Mouse (Mus musculus): Measurements from ENCODE around the gene Gpr39. TPM values are rescaled to one million over a fixed set of nuclear protein-coding genes. Genes with fewer than 3 reads are reported as not detected.
A peak's percentile ranks its signal among the peaks of the same experiment; 100 is the strongest.

Gpr39 gene
- total and polyA plus RNA-seq, 3 experiments = 0.18 to 1.4 (median 0.47) TPM

DNA sequence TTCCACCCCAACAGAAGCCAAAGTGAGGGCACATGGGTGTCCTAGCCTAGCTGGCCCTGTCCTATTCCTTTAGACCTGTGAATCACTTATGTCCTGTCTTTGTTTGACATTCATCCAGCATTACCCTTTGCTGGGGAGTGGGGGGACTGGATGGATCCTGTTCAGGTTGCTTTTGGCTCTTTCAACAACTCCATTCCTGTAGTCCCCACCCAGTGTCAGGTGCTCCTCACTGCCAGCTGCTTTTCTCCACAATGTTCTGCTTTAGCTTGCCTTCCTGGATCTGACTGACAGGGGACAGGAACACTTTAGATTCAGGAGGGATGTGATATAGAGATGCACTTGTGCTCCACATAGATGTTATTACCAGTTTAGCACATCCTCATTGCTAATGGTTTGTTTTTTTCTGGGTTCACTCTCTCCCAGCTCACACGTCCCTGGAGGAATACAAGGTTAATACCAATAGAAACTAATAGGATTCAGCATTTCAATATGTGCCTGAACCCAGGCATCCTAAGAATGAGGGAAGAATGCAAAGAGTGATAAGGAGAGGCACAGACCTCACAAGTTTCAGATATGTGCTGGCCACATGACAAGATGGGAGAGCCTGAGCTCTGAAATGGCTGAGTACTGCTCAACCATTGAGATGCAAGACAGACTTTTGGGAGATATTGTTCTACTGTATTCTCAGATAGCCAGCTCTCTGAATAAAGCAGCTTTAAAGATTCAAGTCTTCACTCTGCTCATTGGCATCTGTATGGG is 23.8 kb upstream of the Gpr39 start:
- Histone ChIP-seq H3K4me3 (no peak overlapping the region), H3K4me1 (ENCODE audit: control insufficient read depth, insufficient read depth, low read length) (no peaks in the 10 kb centered on the region; the same call in 1 of the 2 replicates), H3K36me3 (ENCODE audit: control insufficient read depth, insufficient read depth, low read length) (peaks cover 3% of the 10 kb centered on the region; the same call in 1 of the 2 replicates), H3K79me2 (replicated peaks; ENCODE audit: control insufficient read depth, insufficient read depth, low read length) (no peaks in the 10 kb centered on the region), H3K9ac (ENCODE audit: low read depth, low read length) (no peak overlapping the region), H3K27ac (peak overlapping the region; percentile 6; the same call in 1 of the 2 replicates), H3K27me3 (ENCODE audit: control insufficient read depth, insufficient read depth, low read length) (no peaks in the 10 kb centered on the region)
- 64% methylated on average over 1 of the region's 1 CpGs for WGBS
- intact Hi-C loops (cut with DNase I) = no loop called here
- no peak for DNase-seq
- TF ChIP-seq POLR2A (IDR thresholded peaks at IDR 0.05; ENCODE audit: insufficient read depth, low read depth, low read length) (no peak), EP300 (IDR thresholded peaks at IDR 0.05; ENCODE audit: insufficient read depth, low read depth, low read length) (no peak), CTCF (IDR thresholded peaks at IDR 0.05) (no peak)

- no peak overlapping the region for H3K4me3 ChIP-seq
- TF ChIP-seq POLR2A (IDR thresholded peaks at IDR 0.05; ENCODE audit: insufficient read depth, low read depth, low read length) (no peak), EP300 (IDR thresholded peaks at IDR 0.05; ENCODE audit: insufficient read depth, low read depth, low read length) (no peak)
- intact Hi-C loops (cut with DNase I) = no loop called here
Observed at GRCm38 (mm10) chr1:125657416-125657815, 19.4 kb upstream of the Gpr39 start.

GRCm38 (mm10) chr1:125660151-125660550 is 16.6 kb upstream of the Gpr39 start:
- Histone ChIP-seq H3K4me3 (no peak overlapping the region), H3K79me2 (replicated peaks; ENCODE audit: control insufficient read depth, insufficient read depth, low read length) (no peaks in the 10 kb centered on the region), H3K9ac (ENCODE audit: low read depth, low read length) (no peak overlapping the region), H3K27me3 (ENCODE audit: control insufficient read depth, insufficient read depth, low read length) (no peaks in the 10 kb centered on the region), H3K4me1 (ENCODE audit: control insufficient read depth, insufficient read depth, low read length) (peaks cover 6% of the 10 kb centered on the region), H3K27ac (no peak overlapping the region), H3K36me3 (ENCODE audit: control insufficient read depth, insufficient read depth, low read length) (peaks cover 4% of the 10 kb centered on the region; the same call in 1 of the 2 replicates)
- DNase-seq = peak in 1 of 2 experiments; percentile 28
- intact Hi-C loops (cut with DNase I) = loop anchor here (5.0 to 10.0 kb wide), 2 partner anchors 42 to 135 kb away; no protein-coding TSS in a partner anchor
- 70% methylated on average over 4 of the region's 4 CpGs for WGBS
- no peak for TF ChIP-seq POLR2A (IDR thresholded peaks at IDR 0.05; ENCODE audit: insufficient read depth, low read depth, low read length)
- TF ChIP-seq CTCF (IDR thresholded peaks at IDR 0.05) = no peak
- TF ChIP-seq EP300 (IDR thresholded peaks at IDR 0.05; ENCODE audit: insufficient read depth, low read depth, low read length) = no peak

More at GRCm38 (mm10) chr1:125657416-125657815, 19.4 kb upstream of the Gpr39 start:
- DNase-seq = no peak
- Histone ChIP-seq H3K27me3 (ENCODE audit: control insufficient read depth, insufficient read depth, low read length) (no peaks in the 10 kb centered on the region), H3K36me3 (ENCODE audit: control insufficient read depth, insufficient read depth, low read length) (peaks cover 4% of the 10 kb centered on the region), H3K79me2 (replicated peaks; ENCODE audit: control insufficient read depth, insufficient read depth, low read length) (no peaks in the 10 kb centered on the region), H3K4me1 (ENCODE audit: control insufficient read depth, insufficient read depth, low read length) (peaks cover 2% of the 10 kb centered on the region; the same call in 1 of the 2 replicates), H3K9ac (ENCODE audit: low read depth, low read length) (no peak overlapping the region), H3K27ac (no peak overlapping the region)
- WGBS = 80% methylated on average over 5 of the region's 5 CpGs

DNA sequence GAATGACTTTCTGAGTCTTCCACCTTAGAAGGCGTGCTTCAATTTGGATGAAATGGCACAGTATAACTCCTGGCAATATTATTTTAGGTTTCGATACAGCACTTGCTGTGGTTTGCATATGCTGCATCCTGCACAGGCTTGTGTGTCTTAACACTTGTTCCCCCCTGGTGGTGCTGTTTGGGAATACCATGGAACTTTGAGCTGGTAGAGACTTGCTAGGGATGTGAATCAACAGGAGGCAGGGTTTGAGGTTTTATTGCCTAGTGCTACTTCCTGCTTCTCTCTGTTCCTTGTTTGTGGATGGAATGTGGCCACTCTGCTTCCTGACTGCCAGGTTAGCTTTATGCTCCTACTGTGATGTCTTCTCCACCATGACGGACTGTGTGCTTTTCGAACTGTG is 15.9 kb upstream of the Gpr39 start:
- DNase-seq = no peak
- Histone ChIP-seq H3K27ac (no peak overlapping the region), H3K36me3 (ENCODE audit: control insufficient read depth, insufficient read depth, low read length) (peaks cover 4% of the 10 kb centered on the region; the same call in 1 of the 2 replicates), H3K4me3 (no peak overlapping the region), H3K9ac (ENCODE audit: low read depth, low read length) (no peak overlapping the region), H3K27me3 (ENCODE audit: control insufficient read depth, insufficient read depth, low read length) (peaks cover 2% of the 10 kb centered on the region; the same call in 1 of the 2 replicates), H3K4me1 (ENCODE audit: control insufficient read depth, insufficient read depth, low read length) (peaks cover 6% of the 10 kb centered on the region), H3K79me2 (replicated peaks; ENCODE audit: control insufficient read depth, insufficient read depth, low read length) (no peaks in the 10 kb centered on the region)
- 94% methylated on average over 4 of the region's 4 CpGs for WGBS
- TF ChIP-seq CTCF (IDR thresholded peaks at IDR 0.05) = no peak
- TF ChIP-seq EP300 (IDR thresholded peaks at IDR 0.05; ENCODE audit: insufficient read depth, low read depth, low read length) = no peak
- TF ChIP-seq POLR2A (IDR thresholded peaks at IDR 0.05; ENCODE audit: insufficient read depth, low read depth, low read length) = no peak
- intact Hi-C loops (cut with DNase I) = loop anchor here (5.0 to 10.0 kb wide), 2 partner anchors 41 to 136 kb away; no protein-coding TSS in a partner anchor

DNA sequence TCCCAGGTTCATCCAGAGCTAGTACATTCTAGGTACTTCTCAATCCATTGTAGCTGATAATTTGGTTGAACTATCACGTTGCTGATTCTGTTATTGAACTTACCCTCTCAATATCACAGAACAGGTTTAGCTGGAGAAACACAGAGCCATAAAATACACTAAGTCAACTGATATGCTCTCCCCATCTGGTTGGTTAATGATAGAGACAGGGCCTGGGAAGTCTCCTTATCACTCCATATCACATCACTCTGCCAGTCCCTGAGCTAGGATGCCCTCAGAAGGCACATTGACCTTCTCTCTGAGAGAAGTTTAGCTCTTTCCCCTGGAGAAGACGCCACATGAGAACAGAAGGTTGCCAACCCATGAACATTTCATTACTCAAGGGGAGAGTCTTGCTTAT is 14.7 kb upstream of the Gpr39 start:
- no peak for DNase-seq
- Histone ChIP-seq H3K9ac (ENCODE audit: low read depth, low read length) (no peak overlapping the region), H3K27ac (no peak overlapping the region; the same call in 1 of the 2 replicates), H3K4me1 (ENCODE audit: control insufficient read depth, insufficient read depth, low read length) (peaks cover 6% of the 10 kb centered on the region), H3K27me3 (ENCODE audit: control insufficient read depth, insufficient read depth, low read length) (peaks cover 2% of the 10 kb centered on the region; the same call in 1 of the 2 replicates), H3K79me2 (replicated peaks; ENCODE audit: control insufficient read depth, insufficient read depth, low read length) (no peaks in the 10 kb centered on the region), H3K4me3 (no peak overlapping the region), H3K36me3 (ENCODE audit: control insufficient read depth, insufficient read depth, low read length) (peaks cover 4% of the 10 kb centered on the region; the same call in 1 of the 2 replicates)
- WGBS = 72% methylated on average over 2 of the region's 2 CpGs
- intact Hi-C loops (cut with DNase I) = loop anchor here (5.0 to 10.0 kb wide), 2 partner anchors 40 to 137 kb away; no protein-coding TSS in a partner anchor
- no peak for TF ChIP-seq EP300 (IDR thresholded peaks at IDR 0.05; ENCODE audit: insufficient read depth, low read depth, low read length)

- no peak for TF ChIP-seq CTCF (IDR thresholded peaks at IDR 0.05)
- no peak for TF ChIP-seq EP300 (IDR thresholded peaks at IDR 0.05; ENCODE audit: insufficient read depth, low read depth, low read length)
- TF ChIP-seq POLR2A (IDR thresholded peaks at IDR 0.05; ENCODE audit: insufficient read depth, low read depth, low read length) = no peak
- H3K4me3 ChIP-seq = no peak overlapping the region
- no peaks in the 10 kb centered on the region for H3K79me2 ChIP-seq (replicated peaks; ENCODE audit: control insufficient read depth, insufficient read depth, low read length)
- peaks cover 6% of the 10 kb centered on the region for H3K4me1 ChIP-seq (ENCODE audit: control insufficient read depth, insufficient read depth, low read length)
- WGBS = 64% methylated on average over 5 of the region's 5 CpGs
- H3K27me3 ChIP-seq (ENCODE audit: control insufficient read depth, insufficient read depth, low read length) = peaks cover 2% of the 10 kb centered on the region; the same call in 1 of the 2 replicates
- intact Hi-C loops (cut with DNase I) = loop anchor here (5.0 to 10.0 kb wide), 2 partner anchors 40 to 138 kb away; no protein-coding TSS in a partner anchor
- no peak overlapping the region for H3K9ac ChIP-seq (ENCODE audit: low read depth, low read length)
- DNase-seq = no peak
- peaks cover 4% of the 10 kb centered on the region; the same call in 1 of the 2 replicates for H3K36me3 ChIP-seq (ENCODE audit: control insufficient read depth, insufficient read depth, low read length)
- H3K27ac ChIP-seq = peak overlapping the region; percentile 69
Observed at GRCm38 (mm10) chr1:125662660-125663059, 14.1 kb upstream of the Gpr39 start.

Measured in heart, adult 2 months (tissue).